Mouse (Mus musculus) spleen, adult 2 months (tissue): ENCODE measurements around the gene Trim47. TPM values are rescaled to one million over a fixed set of nuclear protein-coding genes. Genes with fewer than 3 reads are reported as not detected.

Experiments used
- DNase-seq, 2 experiments: peaks; one replicate each; pipeline versions ENCODE4 v3.0.0 to v3.0.0-alpha.2; 2012 to 2021; ENCODE audit warnings: low spot score in 2 of 2, low read depth in 1 of 2
- H3K27ac ChIP-seq: fragments of 200-500 bp; 2 replicates; pipeline ENCODE4 v1.5.1; 2012; ENCODE audit warnings: low read length, inconsistent platforms; ENCODE audit not compliant: insufficient read depth
- H3K27me3 ChIP-seq: fragments of 200-500 bp; 2 replicates; pipeline ENCODE4 v1.6.1; 2012; ENCODE audit warnings: mild to moderate bottlenecking, moderate library complexity, low read length, inconsistent platforms; ENCODE audit not compliant: control insufficient read depth, insufficient read depth
- H3K36me3 ChIP-seq: fragments of 200-500 bp; 2 replicates; pipeline ENCODE4 v1.6.1; 2012; ENCODE audit warnings: mild to moderate bottlenecking, low read length, inconsistent platforms; ENCODE audit not compliant: control insufficient read depth, insufficient read depth
- H3K4me1 ChIP-seq: fragments of 200-500 bp; 2 replicates; pipeline ENCODE4 v1.6.1; 2011; ENCODE audit warnings: inconsistent platforms; ENCODE audit not compliant: control insufficient read depth, insufficient read depth, insufficient read length
- H3K4me3 ChIP-seq: fragments of 200-500 bp; 2 replicates; pipeline ENCODE4 v1.5.1; 2011; ENCODE audit warnings: mild to moderate bottlenecking, inconsistent platforms; ENCODE audit not compliant: insufficient read depth, insufficient read length; ENCODE audit errors: extremely low read depth
- CTCF ChIP-seq: fragments of 200-500 bp; IDR thresholded peaks from 2 replicates; pipeline ENCODE4 v1.5.1; 2011; ENCODE audit warnings: mild to moderate bottlenecking, inconsistent platforms; ENCODE audit not compliant: insufficient read depth, insufficient read length, insufficient replicate concordance; ENCODE audit errors: extremely low read depth
- POLR2A ChIP-seq: fragments of 200-500 bp; IDR thresholded peaks from 2 replicates; pipeline ENCODE4 v1.6.1; 2011; ENCODE audit warnings: low read depth, low read length, inconsistent platforms
- whole genome bisulfite sequencing: fragments of 180-500 bp; shearing (Covaris S2); methylation state at CpG from one replicate; pipeline ENCODE4 v1.1.7; 2018; 5-methylcytosine and 5-hydroxymethylcytosine counted together
- polyA plus RNA-seq: library from polyadenylated mRNA; depleted of rRNA; stranded (reverse); fragments of >200 nt; gene quantifications from 2 replicates; pipeline ENCODE4 v1.2.3, GENCODE M21; 2012; rRNA removed

The Trim47 gene
- polyA plus RNA-seq: 19.4 and 26.1 TPM in 2 replicates

DNA sequence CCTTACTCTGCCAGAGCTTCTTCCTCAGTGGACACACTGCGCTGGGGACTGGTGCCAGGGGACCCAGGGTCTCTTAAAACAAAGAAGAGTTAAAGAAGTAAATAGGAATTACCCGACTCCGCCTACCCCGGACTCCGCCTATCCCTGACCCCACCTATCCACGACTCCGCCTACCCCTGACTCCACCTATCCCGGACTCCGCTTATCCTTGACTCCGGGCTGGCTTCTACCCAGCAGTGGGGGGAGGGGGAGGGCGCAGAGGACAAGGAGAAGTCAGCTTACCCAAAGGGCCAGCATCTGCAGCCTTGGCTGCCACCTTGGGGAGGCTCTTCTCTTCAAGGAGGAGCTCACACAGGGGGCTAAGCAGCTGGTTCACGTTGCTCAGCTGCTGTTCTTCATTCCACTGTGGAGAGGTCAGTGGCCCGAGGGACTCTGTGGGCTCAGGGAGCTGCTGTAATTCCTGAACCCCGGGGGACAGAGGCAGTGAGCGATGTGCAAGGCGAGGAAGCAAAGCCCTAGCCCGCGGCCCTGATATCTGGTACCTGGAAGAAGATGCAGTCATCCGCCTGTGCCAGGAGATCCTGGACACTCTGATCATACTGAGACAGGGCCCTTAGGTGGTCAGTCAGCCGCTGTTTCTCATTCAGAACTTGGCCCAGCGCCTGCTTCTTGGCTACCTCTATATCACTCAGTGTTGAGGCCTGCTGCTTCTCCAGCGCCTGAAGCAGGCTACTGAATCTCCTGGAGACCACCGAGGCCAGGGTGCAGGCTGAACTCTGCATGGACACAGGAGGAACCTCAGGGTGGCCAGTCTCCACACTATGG, at the start of gene Trim47:
Gene Trim47 (minus strand): TSS at position 55 of the 825 bp plus-strand sequence.
- Histone ChIP-seq H3K27me3 (no peaks in the 10 kb centered on the region), H3K4me1 (peaks cover 7% of the 10 kb centered on the region; the same call in 1 of the 2 replicates), H3K4me3 (no peak within 1 kb of the TSS), H3K27ac (no peak within 1 kb of the TSS), H3K36me3 (peaks cover 48% of the 10 kb centered on the region)
- 80% methylated on average over 23 of the region's 23 CpGs for WGBS
- DNase-seq: no peak
- no peak for TF ChIP-seq POLR2A

DNA sequence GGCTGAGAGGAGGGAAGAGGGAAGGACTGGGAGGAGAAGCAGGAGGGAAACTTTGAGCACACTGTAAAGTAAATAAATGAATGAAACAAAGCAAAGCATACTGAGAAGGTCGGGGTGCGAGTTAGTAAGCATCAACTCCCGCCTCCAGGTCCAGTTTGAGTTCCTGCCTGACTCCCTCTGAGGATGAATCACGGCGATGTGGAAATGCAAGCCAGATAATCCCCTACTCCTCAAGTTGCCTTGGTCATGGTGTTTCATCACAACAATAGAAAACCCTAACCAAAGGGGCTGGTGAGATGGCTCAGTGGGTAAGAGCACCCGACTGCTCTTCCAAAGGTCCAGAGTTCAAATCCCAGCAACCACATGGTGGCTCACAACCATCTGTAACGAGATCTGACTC, 49.0 kb upstream of the Trim47 start:
- WGBS: 94% methylated on average over 7 of the region's 7 CpGs
- peaks cover 35% of the 10 kb centered on the region for H3K36me3 ChIP-seq
- no peak for DNase-seq

DNA sequence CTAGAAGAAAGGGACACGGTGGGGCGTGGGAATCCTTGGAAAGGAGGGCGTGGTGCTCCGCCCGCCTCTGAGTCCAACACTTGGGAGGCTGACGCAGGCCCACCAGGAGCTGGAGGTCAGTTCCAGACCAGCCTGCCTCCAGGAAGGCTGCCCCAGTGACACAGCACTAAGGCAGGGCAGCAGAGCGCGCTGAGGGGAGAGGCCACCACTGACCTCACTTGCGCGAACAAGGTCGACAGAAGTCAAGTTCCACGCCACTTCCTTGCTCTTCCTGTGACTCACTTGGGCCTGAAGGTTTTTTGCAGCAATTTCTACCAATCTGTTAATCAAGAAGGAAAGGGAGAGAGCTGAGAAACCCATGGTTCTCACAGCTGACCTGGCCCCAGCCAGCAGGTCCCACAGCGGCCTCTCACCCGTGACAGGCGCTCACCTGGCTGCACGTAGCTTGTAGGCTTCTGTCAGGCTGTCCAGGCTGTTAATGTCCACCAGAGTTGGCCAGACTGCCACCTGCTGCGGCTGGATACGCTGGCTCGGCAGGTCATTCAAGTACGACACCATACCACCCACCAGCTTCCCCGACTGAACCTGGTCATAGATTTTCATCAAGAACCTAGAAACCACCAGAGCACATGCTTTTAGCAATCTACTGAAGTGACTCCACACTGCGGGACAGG, 47.9 kb upstream of the Trim47 start:
- H3K4me3 ChIP-seq: no peak overlapping the region

More for the DNA sequence above, 49.0 kb upstream of the Trim47 start:
- H3K27me3 ChIP-seq: no peaks in the 10 kb centered on the region
- H3K4me1 ChIP-seq: no peaks in the 10 kb centered on the region
- no peak overlapping the region for H3K27ac ChIP-seq
- TF ChIP-seq CTCF (no peak), POLR2A (no peak)
- H3K4me3 ChIP-seq: no peak overlapping the region

DNA sequence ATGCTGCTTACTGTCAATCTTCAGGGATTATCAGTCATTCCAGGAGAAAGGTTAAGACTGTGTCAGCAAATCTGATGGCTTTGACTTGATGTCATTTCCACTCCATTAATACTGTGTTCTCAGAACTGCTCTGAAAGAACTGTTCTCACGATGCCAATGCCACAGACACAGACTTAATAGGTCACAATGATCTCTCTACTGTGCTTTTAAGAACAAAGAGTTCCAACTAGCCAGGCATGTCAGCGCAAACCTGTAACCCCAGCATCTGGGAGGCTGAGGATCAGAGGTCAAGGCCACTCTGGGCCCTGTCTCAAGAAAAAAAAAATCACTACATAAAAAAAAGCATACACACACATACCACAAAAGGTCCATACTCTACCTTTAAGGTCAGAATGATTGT, 44.9 kb upstream of the Trim47 start:
- no peak for TF ChIP-seq CTCF
- TF ChIP-seq POLR2A: no peak

More for the DNA sequence above, 47.9 kb upstream of the Trim47 start:
- Histone ChIP-seq H3K36me3 (peaks cover 30% of the 10 kb centered on the region), H3K4me1 (no peaks in the 10 kb centered on the region), H3K27me3 (no peaks in the 10 kb centered on the region), H3K27ac (no peak overlapping the region)
- 89% methylated on average over 22 of the region's 22 CpGs for WGBS
- DNase-seq: no peak
- TF ChIP-seq POLR2A: no peak
- TF ChIP-seq CTCF: no peak

DNA sequence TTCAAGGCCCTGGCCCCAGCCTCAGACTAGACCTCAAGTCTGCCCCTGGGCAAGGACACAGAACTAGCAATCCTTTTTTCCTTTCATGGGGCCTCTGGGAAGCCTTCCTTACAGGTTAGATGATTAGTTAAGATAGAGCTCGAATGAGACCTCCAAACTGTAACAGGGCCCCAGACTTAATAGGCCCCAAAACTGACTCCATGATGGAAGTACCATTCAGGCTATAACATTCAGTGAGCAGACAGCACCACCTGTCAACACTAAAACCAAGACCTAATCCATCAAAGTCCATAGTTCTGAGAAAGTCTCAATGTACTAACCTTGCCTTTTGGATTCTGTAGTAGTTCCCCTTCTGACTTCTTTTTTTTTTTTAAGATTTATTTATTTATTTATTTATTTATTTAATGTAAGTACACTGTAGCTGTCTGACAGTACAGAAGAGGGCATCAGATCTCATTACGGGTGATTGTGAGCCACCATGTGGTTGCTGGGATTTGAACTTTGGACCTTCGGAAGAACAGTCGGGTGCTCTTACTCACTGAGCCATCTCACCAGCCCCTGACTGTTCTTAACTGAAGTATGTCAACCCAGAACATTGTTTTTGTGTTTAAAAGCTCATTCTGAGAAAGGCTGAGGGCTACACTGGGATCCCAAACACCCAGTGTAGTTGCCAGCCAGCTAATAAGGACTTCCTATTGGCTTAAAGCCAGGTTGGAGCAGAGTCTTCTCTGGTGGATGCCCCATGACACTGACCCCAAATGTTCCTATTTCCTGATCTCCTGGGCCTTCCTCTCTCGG, 43.2 kb upstream of the Trim47 start:
- Histone ChIP-seq H3K27me3 (no peaks in the 10 kb centered on the region), H3K4me1 (no peaks in the 10 kb centered on the region), H3K4me3 (no peak overlapping the region), H3K27ac (no peak overlapping the region), H3K36me3 (peaks cover 19% of the 10 kb centered on the region)
- TF ChIP-seq POLR2A (no peak), CTCF (no peak)
- WGBS: 84% methylated on average over 5 of the region's 5 CpGs
- no peak for DNase-seq

More for the DNA sequence above, 44.9 kb upstream of the Trim47 start:
- no peak for DNase-seq
- H3K27ac ChIP-seq: no peak overlapping the region
- no peaks in the 10 kb centered on the region for H3K27me3 ChIP-seq
- no peak overlapping the region for H3K4me3 ChIP-seq
- WGBS: 86% methylated on average over 2 of the region's 2 CpGs
- no peaks in the 10 kb centered on the region for H3K4me1 ChIP-seq
- peaks cover 19% of the 10 kb centered on the region for H3K36me3 ChIP-seq

DNA sequence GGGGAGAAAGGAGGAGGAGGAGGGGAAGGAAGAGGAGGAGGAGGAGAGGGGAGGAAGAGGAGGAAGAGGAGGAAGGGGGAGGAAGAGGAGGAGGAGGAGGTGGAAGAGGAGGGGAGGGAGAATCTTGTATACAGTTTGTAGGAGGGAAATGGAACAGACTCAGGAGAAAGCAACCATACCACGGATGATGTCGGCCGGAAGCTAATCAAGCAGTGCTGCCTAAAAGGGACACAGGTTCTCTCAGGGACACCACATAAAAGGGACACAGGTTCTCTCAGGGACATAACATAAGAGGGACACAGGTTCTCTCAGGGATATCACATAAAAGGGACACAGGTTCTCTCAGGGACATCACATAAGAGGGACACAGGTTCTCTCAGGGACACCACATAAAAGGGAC, 42.2 kb upstream of the Trim47 start:
- 86% methylated on average over 3 of the region's 3 CpGs for WGBS
- Histone ChIP-seq H3K27ac (no peak overlapping the region), H3K36me3 (peaks cover 12% of the 10 kb centered on the region), H3K4me1 (no peaks in the 10 kb centered on the region), H3K4me3 (no peak overlapping the region), H3K27me3 (no peaks in the 10 kb centered on the region)
- no peak for DNase-seq
- no peak for TF ChIP-seq CTCF
- no peak for TF ChIP-seq POLR2A
